Mouse (Mus musculus): ENCODE results near the gene Gstz1.
"Not testable (repeated sequence)": the region's sequence is repeated elsewhere in the genome, so short reads cannot be mapped to it uniquely, and the experiment has no call there.

Gstz1 gene

DNA sequence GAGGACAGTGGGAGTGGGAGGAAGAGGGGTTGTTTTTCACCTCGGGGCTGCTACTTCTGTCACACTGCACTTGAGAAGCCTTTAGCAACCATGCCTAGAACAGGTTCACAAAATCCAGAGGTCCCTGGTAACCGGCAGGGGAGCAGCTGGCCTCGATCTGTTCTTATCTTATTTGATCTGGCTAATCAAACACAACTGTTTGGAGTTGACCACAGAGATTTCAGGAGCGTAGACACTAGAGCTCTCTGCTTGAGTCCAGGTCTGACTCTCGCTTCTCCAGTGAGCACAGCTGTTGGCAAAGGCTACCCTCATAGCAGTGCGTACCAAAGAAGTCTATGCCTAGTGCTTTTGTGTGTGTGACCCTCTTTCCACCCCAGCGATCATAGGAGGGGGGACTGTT lies 11.1 kb downstream of the Gstz1 start:
- no peak for DNase-seq (ENCODE audit: low read depth, low spot score)

DNA sequence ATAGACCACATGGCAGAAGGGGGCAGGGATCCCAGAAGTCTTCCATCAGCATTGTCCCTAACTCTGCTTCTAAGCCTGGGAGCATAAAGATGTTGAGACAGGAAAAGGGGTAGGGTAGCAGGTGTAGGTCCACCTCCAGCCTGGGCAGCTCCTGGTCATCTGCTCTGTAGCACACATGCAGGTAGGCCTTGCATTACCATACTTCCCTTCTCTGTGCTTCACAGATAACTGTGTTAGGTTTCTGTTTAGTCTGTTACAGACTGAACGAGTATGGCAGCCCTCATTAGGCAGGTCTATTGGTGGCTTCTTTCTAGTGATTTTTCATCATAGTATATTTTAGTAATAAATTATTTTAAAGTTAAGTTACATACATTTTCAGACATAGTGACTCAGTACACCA lies 13.3 kb downstream of the Gstz1 start:
- DNase-seq (ENCODE audit: low read depth, low spot score) = no peak

DNA sequence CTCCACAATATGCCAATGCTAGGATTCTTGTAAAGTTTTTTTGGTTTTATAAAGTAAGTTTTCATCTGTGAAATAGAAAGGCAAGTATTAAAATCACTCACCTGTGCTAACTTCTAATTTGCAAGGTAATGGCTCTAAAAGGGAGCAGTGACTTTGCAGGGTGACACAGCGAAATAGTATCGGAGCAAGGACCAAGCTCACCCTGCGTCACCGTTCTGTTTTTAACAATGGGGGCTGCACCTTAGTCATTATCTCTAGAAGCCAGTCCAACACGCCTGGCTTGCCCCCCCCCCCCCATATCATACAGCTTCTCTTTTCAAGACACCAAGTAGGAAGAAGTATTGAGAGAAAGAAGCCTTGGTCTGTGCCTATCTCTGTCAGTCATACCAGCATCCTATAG lies 13.8 kb downstream of the Gstz1 start:
- DNase-seq (ENCODE audit: low read depth, low spot score) = no peak

DNA sequence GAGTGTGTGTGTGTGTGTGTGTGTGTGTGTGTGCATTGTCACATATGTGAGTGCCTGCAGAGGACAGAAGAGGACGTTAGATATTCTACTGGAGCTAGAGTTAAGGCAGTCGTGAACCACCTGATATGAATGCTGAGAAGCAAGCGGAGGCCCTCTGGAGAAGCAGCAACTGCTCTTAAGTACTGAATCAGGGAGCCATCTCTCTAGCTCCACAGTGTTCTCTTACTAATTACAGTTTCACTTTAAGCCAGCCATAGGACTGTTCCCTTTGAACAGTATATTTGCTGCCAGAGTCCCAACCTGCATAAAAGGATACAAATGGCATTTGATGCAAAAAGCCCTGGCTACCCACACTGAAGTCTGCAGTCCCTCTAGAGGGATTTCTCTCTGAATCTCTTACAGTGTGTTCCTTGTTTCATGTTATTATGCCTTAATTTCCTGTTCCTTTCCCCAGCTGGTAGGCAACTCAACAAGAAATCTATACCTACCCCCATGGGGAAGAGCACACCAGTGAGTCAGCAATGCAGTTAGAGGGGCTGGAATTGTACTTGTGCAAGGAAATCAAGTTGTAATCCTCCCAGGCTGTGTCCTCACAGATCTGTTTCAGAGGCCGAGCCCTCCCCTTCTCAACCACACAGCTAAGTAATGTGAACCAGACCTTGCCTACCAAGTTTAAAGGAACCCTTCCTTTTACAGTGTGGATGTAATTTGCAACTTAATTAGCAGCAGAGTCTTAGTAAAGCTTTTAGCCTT lies 28.4 kb downstream of the Gstz1 start:
- DNase-seq (ENCODE audit: low read depth, low spot score) = no peak

DNA sequence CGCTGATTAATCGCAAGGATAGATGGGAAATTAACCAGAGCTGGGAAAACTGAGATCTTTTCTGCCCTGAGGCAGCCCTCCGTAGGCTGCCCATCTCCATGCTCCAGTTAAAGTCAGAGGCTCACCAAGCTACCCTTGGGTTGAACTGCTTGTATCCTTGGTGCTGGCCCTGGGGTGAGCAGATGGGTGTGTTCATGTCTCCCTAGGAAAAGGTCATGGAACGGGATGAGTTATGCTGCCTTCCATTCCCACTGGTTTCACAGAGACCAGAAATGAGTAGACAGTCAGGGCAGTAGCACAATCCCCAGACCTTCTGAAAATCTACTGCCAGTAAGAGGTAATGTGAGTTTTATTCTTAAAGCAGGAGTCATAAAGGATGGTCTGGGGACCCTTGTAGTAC lies 30.7 kb downstream of the Gstz1 start:
- DNase-seq (ENCODE audit: low read depth, low spot score) = no peak

DNA sequence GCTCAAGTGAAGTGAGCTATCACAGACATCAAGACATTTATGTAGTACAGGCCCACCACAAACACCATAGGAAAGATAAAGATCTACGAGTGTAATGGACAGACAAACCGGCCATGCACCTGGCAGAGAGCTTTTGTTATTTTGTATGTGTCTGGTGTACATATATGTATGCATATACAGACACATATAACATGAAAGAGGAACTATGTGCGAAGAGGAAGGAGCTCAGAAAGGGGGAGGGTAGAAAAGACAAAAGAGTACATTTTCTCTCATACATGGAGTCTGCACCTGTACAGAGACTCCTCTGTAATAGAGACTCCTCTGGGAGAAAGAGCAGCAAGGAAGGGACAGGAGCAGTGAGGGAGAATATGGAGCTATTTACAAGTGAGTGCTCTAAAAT lies 46.0 kb downstream of the Gstz1 start:
- no peak for DNase-seq (ENCODE audit: low read depth, low spot score)

DNA sequence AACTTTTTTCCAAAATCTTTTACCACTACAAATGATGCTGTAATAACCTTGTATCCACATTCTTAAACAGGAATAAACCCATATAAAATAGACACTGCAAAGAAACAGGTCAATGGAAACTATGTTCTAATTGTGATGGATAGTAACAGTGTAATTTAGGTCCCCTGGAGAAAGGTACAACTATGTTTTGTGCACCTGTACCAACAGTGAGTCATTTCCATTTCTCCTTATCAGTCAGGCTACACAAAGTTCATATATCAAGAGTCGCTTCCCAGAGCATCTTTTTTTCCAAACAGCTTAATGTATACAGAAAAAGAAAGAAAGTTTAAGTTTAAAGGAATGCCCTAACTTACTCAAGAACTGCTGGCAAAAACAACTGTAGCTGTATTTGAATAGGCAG lies 48.1 kb downstream of the Gstz1 start:
- no peak for DNase-seq (ENCODE audit: low read depth, low spot score)

DNA sequence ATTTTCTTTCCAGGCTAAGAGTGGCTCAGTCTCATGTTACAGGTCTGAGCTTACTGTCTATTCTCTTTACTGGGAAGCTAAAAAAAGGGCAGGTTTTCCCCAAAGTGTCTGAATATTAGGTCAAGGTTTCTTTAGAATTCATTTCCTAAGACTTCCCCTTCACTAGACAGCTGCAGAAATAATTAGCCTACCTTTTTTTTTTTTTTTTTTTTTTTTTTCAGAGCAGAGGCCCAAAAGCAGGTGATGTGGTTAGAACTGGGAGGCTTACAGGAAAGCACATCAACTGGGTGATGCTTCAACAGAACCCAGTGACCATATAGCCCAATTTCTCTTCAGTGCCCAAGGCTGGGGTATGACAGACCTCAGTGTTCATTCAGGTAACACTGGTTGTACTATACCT lies 49.3 kb downstream of the Gstz1 start:
- no peak for DNase-seq (ENCODE audit: low read depth, low spot score)

DNA sequence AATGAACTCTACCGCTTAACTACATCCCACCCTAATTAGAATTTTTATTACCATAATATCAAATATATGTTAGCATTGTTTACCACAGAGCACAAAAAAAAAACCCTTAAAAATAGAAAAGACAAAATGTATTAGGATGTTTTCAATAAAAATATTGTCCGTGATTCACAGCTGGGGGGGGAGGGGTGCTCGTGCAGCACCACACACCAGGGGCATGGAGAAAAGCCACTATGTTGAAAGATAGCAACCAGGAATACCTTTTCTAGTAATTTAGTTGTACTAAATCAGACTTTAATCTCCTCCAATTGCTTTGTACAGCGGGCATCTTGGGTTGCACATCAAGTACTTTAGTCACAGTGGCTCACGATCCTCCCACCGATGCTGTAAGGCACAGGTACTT lies 51.8 kb downstream of the Gstz1 start:
- no peak for DNase-seq (ENCODE audit: low read depth, low spot score)

DNA sequence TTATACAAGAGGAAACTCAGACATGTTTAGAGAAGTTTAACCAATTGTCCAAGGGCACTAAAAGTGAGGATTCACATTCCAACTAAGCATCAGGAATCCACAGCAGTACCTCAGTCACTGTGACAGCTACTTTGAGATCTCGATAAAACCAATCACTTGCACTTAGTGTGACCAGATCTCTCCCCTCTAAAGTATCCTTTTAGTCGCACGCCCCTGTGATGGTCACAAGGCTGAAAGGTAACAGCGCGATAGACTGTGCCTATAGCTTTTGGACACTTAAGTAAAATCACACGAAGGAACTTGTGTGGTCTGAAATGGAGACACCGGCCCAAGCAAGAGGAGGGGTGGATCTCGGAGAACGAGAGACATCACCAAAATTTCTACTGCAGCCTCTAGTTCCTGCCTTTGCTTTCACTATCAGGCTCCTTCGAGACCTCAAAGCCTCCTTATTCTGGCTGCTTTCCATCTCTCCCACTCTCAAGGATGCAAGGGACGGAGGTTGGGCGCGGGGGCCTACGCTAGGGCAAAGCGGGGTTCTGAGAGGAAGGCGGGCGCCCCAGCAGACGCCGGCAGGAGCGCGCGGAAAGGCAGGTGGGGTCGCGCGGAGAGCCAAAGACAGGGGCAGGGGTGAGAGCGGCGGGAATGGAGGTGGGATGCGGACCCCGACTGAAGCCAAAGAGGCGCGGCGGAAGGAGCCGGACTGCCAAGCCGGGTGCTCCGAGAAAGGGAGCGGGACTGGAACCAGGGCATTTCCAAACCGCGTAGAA lies 52.4 kb downstream of the Gstz1 start, which contains the start of gene Samd15:
Samd15 (plus strand) TSS at position 518 of the 767 bp plus-strand sequence.
- peak; percentile 10 for DNase-seq (ENCODE audit: low read depth, low spot score)

DNA sequence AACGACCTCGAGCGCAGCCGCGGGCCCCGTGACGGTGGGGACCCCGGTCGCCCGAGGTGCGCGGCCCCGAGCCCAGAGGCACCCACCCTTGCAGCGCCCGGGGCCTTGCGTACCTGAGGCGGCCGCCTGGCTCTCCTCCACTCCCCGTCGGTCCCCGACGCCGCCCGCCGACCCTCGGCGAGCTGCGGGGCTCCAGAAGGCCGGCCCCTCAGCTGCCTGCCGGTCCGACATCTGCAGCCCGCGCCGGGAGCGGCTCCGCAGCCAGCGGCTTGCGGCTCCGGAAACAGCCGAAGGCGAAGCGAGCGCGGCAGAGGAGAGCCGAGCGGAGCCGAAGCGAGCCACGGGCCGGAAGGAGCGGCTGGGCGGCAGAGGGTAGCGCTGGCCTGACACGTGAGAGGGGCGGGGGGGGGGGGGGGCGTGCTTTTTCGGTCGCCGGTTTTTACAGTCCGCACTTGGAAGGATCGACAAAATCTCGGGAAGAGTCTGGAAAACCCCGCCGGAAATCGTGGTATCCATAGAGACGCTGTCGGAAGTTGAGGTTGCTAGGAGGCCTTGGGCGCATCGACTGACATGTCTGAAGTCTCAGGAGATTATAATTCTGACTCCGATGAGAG lies 53.1 kb downstream of the Gstz1 start, which contains the start of gene Tmed8:
Tmed8 (minus strand) TSS at position 482 of the 614 bp plus-strand sequence.
- peak; percentile 64 for DNase-seq (ENCODE audit: low read depth, low spot score)

DNA sequence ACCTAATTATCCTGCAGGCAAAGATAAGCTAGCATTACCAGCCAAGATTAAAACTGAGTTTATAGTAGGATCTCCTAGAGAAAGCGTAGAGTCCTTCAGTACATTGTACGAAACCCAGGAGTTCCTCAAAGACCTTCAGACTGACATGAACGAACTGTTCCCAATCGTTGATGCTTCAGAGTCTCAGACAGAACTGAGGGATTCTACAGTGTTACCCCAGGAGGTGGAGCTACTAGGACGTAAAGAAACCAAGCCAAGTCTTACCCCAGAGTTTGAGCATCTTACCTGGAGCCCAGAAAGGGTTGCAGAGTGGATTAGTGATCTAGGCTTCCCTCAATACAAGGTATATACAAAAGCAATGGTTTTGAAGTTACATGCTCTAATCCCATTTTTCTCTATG lies 54.7 kb downstream of the Gstz1 start:
- DNase-seq (ENCODE audit: low read depth, low spot score) = no peak

DNA sequence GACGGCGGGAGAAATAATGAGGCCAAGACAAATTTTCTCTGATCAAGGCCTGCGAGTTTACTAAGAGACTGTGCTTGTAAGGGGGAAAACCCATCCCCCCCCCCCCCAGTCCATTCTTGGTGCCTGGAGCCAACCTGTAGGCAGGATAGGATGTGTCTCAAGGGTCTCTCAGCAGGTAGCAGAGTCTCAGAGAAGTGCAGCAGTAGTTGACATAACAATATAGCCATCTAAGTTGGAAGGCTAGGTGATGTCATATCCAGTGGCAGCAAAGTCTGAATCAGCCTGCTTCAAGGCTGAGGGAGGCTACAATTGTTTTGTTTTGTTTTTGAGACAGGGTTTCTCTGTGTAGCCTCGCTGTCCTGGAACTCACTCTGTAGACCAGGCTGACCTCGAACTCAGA lies 58.8 kb downstream of the Gstz1 start:
- DNase-seq (ENCODE audit: low read depth, low spot score) = not testable (repeated sequence)

DNA sequence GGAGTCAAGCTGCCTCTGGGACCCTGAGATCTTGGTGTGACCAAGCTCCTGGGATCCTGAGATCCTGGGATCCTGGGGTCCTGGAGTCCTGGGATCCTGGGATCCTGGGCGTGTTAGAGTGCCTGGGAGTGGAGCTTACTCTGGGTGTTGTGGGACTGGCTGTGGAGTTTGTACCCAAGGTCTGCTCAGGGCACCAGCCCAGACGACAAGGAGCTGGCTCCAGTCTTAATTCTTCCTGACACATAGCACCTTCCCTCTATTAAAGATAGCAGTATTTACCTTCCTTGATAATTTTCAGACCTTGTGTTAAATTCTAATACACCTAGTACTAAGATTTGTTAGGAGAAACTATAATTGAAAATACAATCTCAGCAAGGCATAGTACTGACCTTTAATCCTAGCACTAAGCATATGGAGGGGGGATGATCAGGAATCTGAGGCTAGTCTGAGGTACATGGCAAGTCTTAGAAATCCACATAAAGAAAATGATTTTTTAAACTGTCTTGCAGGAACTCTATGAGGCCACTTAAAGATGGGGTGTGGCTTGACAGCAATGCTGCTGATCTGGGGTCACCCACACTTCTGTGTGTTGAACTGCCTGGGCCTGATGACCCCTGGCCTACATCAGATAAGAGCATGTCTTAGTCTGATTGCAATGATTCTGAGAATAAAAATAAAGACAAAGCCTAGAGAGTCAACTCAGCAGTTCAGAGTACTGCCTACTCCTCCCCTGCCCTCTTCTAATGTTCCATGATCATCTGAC lies 66.1 kb downstream of the Gstz1 start:
- DNase-seq (ENCODE audit: low read depth, low spot score) = no peak

Measured in skeletal muscle tissue, adult 2 months (tissue).